Mouse (Mus musculus) right cerebral cortex, postnatal 36 days (tissue): ENCODE data around the gene Erc2.

Experiments used
- DNase-seq, 2 experiments: peaks; one replicate each; pipeline ENCODE4 v3.0.0; 2022; ENCODE audit warnings: low spot score in 2 of 2, mixed read lengths in 1 of 2

The Erc2 gene

DNA sequence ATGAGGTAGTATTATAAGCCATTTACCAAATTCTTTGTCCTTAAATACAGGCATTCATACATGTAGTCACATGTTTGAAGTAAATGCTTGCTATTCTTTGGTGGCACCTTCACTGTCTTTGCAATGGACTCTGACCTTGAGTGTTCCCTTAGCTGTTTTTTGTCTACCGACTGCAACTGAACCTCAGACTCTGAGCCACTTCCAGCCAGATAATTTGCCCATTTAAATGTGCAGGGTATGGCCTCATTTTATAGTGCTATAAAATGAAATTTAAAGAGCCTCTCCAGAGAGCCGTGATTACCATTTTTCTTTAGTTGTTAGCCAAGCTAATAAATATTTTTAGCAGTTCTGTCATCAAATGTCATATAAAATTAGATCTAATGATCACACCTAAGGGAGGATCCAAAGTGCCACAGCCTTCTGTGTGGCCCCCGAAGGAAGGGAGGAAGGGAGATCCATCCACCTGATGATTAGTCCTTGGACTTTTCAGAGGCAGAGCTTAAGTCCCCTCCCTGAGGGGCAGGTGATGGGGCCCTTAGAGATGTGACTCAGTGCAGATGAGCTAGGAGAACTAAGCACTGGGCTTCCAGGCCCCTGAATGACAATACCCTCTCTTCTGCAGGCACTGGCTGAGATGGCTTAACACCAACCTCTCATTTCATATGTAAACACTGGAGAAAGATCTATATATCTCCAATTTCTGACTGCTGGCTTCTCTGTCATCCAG is 439.6 kb downstream of the Erc2 start:
- no peak for DNase-seq

DNA sequence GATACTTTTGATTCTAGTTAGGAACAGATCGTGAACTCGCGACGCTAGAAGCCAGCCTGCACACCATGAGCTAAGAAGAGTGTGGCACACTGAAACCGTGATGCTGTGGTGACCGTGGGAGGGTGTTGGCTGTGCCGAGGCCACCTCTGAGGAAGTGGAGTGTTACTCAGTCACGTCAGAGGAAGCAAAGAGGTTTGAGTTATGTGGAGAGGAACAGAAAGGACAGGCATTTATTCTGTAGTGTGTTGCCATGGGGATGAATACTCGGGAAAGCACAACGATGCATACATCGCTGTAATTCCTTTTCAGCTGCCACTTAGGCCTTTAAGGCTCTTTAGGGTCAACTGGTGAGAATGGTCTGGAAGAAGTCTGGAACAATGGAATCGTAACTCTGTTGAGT is 445.8 kb downstream of the Erc2 start:
- peak in 1 of 2 experiments; percentile 32 for DNase-seq

DNA sequence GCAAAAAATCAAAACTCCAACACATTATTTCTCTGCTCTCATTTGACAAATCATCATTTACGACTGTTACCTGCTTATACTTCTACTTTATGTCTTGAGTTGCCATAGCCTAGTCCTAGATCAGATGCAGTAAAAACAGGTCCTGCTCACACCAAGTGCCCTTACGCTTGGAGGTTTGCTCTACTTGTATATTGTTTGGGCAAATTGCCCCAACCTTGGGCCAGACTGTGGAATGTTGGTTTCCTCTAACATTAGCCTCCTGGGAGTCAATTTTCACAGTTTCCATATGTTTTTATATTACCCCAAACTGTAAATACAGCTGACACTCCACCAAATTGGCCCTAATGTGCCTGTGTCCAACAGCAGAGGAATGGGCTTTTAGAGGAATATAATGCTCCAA is 447.6 kb downstream of the Erc2 start:
- no peak for DNase-seq

DNA sequence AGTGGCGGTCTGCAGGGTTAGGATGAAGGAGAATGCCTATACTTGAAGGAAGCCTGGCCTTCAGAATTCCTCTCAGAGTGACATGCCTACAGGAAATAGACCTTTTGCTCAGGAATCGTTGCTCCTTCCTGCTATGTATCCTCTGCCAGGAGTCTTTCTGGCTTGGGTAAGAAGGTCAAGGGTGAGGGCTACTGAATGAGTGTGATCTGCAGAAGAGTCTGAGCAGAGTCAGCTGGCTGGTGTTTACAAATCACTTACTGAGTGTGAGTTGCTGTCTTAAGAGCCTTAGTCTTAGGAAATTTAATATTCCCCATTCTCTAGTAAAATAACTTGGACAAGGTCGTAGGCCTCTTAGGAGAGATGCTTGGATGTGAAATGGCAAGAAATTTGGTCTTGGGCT is 450.3 kb downstream of the Erc2 start:
- DNase-seq = no peak

DNA sequence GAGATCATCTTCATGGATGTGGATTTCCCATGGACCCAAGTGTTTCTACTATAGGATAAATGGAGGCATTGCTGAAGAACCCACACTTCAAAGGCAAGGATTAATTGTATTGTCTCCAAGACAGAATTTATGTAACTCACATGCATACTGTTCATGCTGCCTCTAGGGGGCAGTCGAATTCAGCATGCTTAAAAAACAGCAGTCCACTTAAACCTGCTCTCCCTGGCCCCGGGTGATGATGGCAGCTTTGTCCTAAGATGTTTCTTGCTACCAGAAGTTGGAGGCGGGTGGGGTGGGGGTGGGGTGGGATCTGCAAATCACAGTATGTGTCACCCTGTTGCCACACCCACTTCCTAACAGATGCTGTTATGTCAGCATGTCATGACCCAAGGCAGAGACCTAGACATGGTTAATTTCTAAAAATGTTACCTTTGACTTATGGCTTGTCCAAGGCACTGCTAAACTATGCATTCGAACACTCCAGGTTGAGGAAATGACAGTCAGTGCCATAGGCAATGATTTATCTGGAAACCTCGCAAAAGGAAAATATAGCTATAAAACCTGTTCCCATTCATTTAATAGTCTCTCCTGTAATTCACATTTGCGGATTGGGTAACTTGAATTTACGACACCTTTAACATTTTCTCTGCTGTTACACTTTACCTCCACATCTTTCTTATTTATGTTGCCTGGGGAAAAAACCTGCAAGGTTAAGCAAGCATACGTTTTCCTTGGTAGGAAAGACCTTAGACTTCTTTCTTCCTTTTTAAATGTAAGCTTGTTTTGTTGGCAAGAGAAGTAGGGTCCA is 467.6 kb downstream of the Erc2 start:
- DNase-seq = no peak

DNA sequence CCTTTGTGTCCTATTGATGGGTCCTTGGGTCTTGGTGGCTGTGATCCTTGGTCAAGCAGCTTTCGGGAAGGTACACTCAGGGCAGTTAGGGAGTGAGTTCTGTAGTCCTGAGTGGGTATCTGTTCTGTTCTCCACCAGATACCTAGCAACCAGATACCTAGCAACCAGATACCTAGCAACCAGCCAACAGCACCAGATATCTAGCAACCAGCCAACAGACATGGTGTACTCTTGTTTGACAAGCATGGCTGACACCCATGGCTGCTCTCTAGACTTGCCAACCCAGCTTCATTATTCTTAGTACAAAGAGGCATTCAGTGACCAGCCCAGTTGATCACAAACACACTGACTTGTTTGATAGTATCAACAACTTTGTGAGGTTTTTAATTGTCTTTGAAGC is 469.1 kb downstream of the Erc2 start:
- DNase-seq = no peak

DNA sequence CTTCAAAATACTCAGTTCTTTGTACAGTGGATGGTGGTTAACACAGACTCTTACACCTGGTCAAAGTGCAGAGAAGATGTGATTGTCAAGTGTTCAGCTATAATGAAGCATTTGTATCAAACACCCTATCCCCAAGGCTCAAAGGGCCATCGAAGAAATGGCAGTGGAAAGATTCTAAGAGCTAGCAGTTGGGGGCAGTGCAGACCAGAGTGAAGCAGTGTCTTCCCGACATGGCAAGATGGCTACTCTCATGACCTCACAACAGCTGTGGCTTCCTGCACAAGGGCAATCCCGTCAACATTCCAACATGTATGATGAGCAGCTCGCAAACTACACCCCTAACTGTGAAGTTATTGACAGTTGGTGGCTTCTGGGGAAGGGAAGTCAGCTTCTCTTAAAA is 471.0 kb downstream of the Erc2 start:
- DNase-seq = no peak

DNA sequence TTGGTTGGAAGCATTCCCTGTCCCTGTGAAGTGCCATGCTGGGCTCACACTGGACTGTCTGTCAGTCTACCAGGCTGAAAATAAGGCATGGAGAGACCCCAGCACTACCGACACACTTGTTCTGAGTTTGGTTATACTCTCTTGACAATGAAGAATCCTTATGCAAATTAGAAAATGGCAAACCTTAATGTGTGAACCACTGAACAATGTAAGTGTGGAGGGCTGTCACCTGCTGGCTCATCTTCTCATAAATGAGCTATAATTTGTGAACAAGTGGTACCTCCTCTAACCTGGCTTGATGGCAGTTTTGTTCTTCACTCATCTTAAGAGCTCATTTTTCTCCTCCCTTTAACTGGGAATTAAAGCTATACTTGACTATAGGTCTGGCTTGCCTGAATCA is 471.7 kb downstream of the Erc2 start:
- DNase-seq = no peak

DNA sequence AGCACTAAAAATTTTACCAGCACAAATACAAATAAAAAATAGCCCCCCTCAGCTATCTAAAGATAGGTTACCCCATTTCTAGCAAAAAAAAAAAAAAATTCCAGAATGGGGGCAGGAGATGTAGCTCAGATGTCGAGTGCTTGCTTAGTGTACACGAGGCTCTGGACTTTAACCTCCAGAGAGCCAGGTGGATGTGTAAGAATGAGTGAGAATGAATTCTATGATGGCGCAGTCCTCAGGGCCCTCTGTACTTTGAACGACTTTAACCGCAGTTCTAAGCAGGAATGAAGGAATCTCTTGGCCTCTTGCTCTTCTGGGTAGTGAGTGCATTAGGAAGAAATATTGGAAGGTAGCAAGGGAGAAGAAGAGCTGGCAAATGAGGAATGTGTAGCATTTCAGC is 476.9 kb downstream of the Erc2 start:
- DNase-seq = no peak

DNA sequence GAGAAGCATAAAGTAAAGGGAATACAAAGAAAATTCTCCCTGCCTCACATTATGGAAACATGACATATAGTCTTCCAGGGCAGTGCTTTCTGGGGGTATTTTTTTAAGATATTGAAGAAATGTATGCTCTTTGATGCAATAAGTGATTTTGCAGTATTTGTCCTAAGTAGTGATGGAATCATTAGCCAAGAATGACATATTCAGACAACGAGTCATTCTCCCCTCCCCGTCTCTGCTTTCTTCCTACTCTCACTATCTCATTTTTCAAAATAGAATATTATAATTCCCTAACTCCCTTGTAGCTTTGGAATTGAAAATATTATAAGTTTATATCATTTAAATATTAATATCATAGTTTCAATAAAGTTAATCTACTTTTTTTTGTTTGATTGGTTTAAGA is 490.9 kb downstream of the Erc2 start:
- no peak for DNase-seq

DNA sequence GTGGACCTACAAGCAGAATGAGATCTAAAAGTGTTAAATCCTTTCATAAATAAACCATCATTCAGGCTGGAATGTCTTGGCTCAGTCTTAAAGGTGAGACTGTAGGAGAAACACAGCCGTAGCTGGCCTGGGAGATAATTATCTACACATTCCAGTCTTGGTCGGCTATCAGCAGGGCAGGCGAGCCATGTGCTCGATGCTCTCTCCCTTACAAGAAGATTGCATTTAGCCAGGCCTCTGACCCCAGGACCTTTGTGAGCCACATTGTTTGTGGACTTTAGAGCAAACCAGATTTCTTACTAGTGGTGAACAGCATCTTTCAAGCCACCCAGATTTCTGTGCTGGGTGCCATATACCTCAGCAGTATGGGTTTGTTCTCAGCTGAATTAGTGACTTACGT is 498.6 kb downstream of the Erc2 start:
- DNase-seq = no peak

DNA sequence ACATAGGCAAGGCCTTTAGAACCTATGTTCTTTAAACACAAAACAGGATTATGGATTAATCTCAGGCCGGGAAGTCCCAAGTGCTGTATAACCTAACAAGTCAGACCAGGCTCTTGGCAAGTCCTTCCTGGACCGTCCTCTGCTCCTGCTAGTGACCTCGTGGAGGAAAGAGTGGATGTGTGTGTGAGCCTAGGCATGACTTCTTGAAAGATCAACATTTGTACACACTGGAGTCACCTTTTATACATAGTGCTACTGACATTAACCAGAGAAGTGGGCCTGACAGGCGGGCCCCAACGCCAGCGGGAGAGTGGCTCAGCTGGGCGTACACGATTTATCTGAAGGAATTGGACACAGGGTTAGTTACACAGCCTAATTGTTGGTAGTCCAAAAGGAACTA is 504.6 kb downstream of the Erc2 start:
- DNase-seq = no peak

DNA sequence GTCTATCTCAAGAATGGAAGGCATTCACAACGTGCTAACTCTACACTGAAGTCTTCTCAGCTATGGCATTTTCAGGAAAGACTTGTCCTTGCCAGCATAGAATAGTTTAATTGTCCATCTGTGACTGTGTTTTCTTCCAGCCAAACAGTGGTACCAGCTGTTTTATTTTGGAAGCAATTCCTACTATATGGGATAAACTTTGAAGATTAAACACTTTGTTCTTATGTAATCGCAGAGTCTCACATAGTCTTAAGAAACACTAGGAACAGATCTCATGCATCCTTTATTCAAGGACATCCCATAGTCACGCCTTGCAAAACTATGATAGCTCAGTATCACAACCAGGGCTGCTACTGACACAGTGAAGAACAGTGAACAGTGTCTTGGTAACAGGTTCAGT is 506.8 kb downstream of the Erc2 start:
- DNase-seq = no peak

DNA sequence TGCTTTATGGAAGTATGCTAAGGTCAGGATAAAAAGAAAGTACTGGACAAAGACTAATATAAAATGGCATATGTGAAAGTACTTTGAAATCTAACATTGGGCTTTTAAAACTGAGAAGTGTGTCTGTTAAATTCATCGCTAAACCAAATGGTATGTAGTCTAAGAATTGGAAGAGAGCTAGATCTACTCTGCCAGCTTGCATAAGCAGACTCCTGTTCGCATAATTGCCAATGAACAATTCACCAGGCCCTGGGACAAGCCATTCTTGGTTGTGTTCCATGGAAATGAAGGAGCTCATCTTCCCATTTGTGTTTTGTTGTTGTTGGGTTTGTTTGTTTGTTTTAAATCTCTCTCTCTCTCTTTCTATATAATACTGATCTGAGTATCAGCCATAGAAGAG is 521.8 kb downstream of the Erc2 start:
- DNase-seq = no peak

DNA sequence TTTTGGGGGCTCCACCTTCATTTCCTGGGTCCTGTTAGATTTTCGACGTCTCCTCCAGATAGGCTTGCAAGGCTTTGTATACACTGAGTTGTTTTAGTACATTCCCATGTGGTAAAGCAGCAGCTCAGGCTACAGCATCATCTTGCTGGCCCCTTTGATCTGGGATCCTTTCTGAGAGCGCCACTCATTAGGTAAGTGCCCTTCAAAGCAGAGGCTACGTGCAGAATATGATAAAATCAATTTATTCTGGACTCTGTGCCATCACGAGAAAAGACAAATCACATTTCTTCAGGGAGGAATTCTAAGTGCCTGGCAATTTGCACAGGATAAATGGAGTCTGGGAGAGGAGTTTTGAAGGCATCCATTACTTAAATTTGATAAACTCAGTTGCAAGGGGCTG is 525.0 kb downstream of the Erc2 start:
- no peak for DNase-seq

DNA sequence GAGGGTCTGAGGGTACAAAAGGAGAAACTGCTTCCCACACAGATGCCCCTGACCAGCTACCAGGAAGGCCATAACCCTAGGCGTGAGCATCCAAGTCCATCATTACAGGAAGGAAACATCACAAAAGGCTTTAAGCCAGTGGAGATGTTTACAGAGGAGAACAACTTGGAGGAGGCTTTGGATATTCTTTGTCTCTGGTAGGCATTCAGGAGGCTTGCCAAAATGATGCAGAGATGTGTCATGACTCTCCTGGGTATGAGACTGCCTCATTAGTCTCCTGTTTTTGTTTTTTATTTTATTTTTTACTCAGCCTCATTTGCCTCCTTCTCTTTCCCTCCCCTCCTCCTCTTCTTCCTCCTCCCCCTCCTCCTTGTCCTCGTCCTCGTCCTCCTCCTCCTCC is 528.7 kb downstream of the Erc2 start:
- no peak for DNase-seq

DNA sequence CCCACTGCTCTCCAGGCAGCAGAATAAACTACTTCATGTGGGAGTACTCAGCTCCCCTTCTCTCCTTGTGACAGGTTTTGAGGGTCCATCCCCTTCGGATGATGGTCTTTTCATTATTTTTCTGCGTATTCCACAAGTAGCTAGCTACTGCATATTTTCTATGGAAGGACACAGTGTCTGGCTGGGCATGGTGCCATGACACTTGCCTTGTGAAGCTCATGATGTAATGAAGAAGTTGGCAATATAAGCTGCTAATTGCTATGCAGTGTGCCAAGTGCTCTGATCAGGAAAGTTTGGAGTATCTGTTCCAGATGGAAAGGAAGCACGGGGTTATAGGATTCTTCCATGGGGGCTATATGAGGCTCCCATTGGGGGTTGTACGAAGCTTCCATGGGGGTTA is 533.5 kb downstream of the Erc2 start:
- no peak for DNase-seq

DNA sequence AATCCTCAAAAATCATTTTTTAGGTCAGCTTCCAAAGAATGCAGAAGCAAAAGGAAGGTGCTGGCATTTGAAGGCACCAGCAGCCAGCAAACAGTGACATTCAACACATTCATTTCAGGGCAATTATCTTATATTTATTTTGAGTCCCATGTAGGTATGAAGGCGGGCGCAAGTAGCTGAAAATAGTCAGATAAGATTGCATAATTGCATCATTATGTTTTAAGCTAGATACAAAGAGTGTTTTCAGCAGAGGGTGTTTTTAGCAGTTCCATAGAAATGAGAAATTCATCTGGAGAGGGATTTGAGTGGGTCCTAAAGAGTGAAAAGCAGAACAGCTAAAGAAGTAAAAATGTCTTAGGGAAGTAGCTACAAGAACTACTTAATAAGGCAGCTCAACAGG is 538.6 kb downstream of the Erc2 start:
- no peak for DNase-seq

DNA sequence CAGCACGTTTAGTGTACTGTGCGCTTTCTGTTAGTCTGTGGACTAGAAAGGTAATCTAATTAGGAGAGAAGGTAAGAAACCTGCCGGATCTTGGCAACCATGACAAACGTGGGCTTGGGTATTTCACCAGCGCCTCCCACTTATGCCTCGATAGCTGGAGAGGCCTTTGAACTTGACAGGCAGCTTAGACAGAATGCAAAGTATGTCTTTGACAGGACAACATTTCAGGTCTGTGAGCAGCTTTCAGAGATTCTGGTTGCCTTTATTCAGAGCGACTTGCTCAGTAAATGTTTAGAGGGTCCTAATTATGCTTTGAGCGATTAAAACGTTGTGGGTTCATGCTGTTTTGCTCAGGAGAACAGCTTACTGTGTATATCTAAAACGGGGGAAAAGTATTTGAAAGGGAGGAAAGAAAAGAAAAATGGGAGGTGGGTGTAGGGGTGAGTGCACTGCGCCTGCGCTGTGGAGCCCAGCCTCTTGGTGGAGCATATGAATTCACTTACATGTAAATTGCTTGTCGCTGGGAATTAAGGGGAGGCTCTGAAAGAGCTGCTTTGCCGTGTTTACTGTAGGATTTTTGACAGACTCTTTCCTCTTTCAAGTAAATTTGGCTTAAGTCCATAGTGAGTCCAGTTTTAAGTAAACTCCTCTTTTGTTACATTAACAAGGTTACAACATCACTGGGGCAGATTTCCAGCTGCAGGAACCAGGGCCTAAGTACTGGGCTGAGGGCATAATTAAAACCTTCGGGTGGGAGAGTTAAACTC is 542.6 kb downstream of the Erc2 start:
- DNase-seq = no peak

DNA sequence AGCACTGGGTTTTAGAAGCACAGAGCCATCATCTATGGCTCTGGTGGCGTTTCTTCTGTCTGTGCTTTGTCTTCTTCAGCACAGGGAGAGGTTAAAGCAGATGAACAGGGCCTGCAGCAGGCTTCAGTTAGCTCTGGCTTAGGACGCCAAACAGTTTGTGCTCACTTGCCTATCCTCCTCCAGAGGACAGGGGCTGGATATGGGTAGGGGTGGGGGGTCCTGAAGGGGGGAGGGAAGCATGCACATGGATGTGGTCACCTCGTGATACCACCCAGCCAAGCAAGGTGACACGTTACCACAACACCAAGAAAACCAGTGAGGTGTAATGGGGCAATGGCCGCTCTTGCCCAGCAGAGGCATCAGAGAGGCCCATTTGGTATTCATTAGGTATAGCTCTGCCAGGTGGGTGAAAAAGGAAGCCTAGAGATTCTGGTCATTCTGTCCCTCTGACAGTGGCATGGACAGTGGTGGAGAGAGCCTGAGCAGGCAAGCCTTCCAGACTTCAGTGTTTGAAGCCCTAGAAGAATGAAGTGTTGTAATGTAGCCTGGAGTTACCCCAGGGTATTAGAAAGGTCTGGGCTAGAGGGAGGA is 543.5 kb downstream of the Erc2 start:
- no peak for DNase-seq

DNA sequence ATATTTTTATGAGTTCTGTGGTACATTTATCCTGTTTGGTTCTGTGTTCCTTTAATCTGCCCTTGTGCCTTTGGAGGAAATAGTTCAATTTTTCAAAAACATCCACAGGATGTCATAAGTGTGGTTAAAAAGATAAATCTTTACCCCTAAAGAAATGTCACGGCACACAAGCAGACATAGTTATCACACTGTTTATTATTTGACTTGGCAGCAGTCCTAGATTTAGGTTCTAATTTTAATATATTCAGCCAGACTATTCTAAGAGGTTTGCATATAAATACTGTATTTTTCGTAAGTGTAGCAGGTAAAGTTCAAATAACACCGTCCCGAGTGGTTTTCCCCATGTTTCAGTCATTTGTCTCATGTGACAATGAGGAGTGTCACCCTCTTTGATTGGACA is 548.5 kb downstream of the Erc2 start:
- no peak for DNase-seq

DNA sequence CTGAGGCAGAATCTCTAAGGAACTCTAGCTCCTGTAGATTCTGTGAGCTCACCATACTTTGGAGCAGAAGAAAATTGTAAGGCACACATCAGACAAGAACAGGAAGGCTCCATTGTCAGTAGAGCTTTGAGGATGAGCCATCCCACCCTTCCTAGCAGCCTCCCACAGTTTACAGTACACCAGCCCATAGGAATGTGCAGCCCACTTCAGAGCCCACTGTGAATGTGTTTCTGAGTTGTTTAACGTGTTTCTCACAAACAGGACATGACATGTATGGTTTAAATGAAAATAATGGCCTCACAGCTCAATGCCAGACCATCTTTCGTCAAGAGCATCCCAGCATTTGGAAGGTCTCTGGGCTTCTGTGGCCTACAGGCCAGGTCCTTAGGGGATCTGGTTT is 549.1 kb downstream of the Erc2 start:
- DNase-seq = no peak
